Mouse (Mus musculus) forebrain, embryonic 13.5 days (tissue): ENCODE data around the gene Gm49345. TPM values are rescaled to one million over a fixed set of nuclear protein-coding genes. Genes with fewer than 3 reads are reported as not detected.
"Not testable (repeated sequence)": the region's sequence is repeated elsewhere in the genome, so short reads cannot be mapped to it uniquely, and the experiment has no call there.

Source experiments
- ATAC-seq: fragments of 200-750 bp; cut with Nextera tagmentation; 2 replicates; pipeline ENCODE4 v1.8.0; 2017
- H3K27ac ChIP-seq: fragments of 300-500 bp; sonication (generic); 2 replicates; pipeline ENCODE4 v1.5.1; 2015; ENCODE audit warnings: inconsistent platforms, mild to moderate bottlenecking, moderate library complexity
- H3K27me3 ChIP-seq: fragments of 300-500 bp; sonication (generic); 2 replicates; pipeline ENCODE4 v1.6.1; 2015; ENCODE audit warnings: mild to moderate bottlenecking, inconsistent platforms
- H3K36me3 ChIP-seq: fragments of 300-500 bp; sonication (generic); 2 replicates; pipeline ENCODE4 v1.6.1; 2015; ENCODE audit warnings: mild to moderate bottlenecking, inconsistent platforms; ENCODE audit not compliant: poor library complexity, severe bottlenecking
- H3K4me1 ChIP-seq: fragments of 300-500 bp; sonication (generic); 2 replicates; pipeline ENCODE4 v1.6.1; 2015; ENCODE audit warnings: inconsistent platforms
- H3K4me2 ChIP-seq: fragments of 300-500 bp; sonication (generic); 2 replicates; pipeline ENCODE4 v1.6.1; 2015; ENCODE audit warnings: inconsistent platforms, mild to moderate bottlenecking, moderate library complexity
- H3K4me3 ChIP-seq: fragments of 300-500 bp; sonication (generic); 2 replicates; pipeline ENCODE4 v1.5.1; 2015; ENCODE audit warnings: mild to moderate bottlenecking, inconsistent platforms
- H3K9ac ChIP-seq: fragments of 300-500 bp; sonication (generic); 2 replicates; pipeline ENCODE4 v1.6.1; 2015; ENCODE audit warnings: mild to moderate bottlenecking, inconsistent platforms
- H3K9me3 ChIP-seq: fragments of 300-500 bp; sonication (generic); replicated peaks from 2 replicates; pipeline ENCODE4 v1.6.1; 2016; ENCODE audit warnings: inconsistent platforms
- WGBS: fragments of 180-500 bp; shearing (Covaris S2); methylation state at CpG from one replicate; pipeline ENCODE4 v1.1.7; 2015; 5-methylcytosine and 5-hydroxymethylcytosine counted together
- polyA plus RNA-seq: library from polyadenylated mRNA; unstranded; fragments of >200 nt; fragmentation: Nextera tagmentation; extraction: Ambion mirVana; gene quantifications from 2 replicates; pipeline ENCODE4 v1.2.1, GENCODE M21; 2015

Gm49345 gene
- polyA plus RNA-seq = not detected in 2 replicates

DNA sequence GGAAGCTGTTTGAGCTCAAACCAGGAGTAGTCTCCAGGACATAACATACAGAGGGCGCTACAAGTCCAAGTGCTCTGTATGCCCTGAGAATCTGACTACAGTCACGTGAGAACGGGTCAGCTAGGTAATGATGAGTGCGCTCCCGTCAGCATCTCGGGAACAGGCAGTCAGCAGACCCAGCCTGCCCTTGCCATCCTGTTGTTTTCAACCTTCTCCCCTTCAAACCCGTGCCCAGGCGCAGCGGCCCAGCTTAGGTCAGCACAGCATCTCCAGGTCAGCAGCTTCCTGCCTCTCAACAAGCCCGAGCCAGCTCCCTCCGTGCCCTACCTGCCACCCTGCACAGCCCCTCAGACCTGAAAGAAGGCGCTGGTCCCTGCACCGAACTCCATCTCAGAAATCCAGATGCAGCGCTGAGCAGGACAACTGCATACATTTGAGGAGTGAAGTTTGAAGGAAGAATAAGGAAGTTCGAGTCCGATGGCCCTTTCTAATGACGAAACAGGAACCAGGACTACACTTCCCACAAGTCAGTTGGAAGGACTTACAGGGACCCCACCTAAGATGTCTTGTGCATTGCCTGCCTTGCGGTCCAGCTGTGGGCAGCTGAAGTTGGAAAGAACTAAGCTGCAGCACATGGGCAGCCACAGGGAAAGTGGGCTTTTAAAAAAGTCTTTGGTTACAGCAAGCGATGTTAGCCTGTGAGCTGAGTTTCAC, at the start of gene Gm49345, which contains the start of gene Zfp729a:
Gene Gm49345, minus strand, starts transcription at position 476 of the 714 bp plus-strand sequence.
Gene Zfp729a, minus strand, starts transcription at position 498 of the 714 bp plus-strand sequence.
- under 1% methylated on average over 19 of the region's 19 CpGs for WGBS
- Histone ChIP-seq H3K9me3 (no peaks in the 10 kb centered on the region), H3K27ac (no peak within 1 kb of the TSS), H3K4me2 (peak within 1 kb of the TSS; percentile 71), H3K4me1 (peaks cover 5% of the 10 kb centered on the region), H3K9ac (peak within 1 kb of the TSS; percentile 74), H3K27me3 (no peaks in the 10 kb centered on the region), H3K36me3 (no peaks in the 10 kb centered on the region), H3K4me3 (peak within 1 kb of the TSS; percentile 86)
- peak; percentile 99 for ATAC-seq

- H3K36me3 ChIP-seq = no peaks in the 10 kb centered on the region
- H3K27ac ChIP-seq = no peak within 1 kb of the TSS
- no peaks in the 10 kb centered on the region for H3K27me3 ChIP-seq
- no peak for ATAC-seq
- H3K4me3 ChIP-seq = no peak within 1 kb of the TSS
- peaks cover 6% of the 10 kb centered on the region for H3K4me1 ChIP-seq
- H3K4me2 ChIP-seq = no peak within 1 kb of the TSS
- WGBS = 85% methylated on average over 4 of the region's 4 CpGs
- H3K9ac ChIP-seq = no peak within 1 kb of the TSS
- no peaks in the 10 kb centered on the region for H3K9me3 ChIP-seq
Measured at GRCm38 (mm10) chr13:67686971-67687370, 49.4 kb upstream of the Gm49345 start, which contains the start of gene Zfp738. TSS of gene Zfp738 (minus strand) at chr13:67687071.

DNA sequence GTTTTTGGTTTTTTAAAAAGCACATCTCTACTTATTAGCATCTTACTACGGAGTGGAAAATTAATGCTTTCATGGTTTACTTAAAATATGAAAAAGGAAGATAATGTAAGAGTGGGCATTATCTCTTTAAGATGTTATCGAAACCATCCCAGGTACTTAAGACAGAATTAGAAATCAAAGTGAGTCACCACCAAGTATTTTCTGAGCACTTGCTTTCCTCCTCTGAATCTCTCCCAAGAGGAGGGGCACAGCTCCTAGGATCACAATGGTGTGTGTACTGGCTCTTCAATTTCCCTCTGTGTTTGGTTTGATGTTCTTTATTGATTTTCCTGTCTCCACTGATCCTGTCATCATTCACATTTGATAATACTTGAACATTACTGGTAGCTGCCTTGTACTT, 46.3 kb upstream of the Gm49345 start:
- Histone ChIP-seq H3K4me3 (peak overlapping the region; percentile 79), H3K4me2 (peak overlapping the region; percentile 80), H3K9ac (peak overlapping the region; percentile 46; the same call in 1 of the 2 replicates)
- ATAC-seq = peak; percentile 17; the same call in 1 of the 2 replicates
- H3K9me3 ChIP-seq, H3K36me3 ChIP-seq, H3K27me3 ChIP-seq, H3K4me1 ChIP-seq, H3K27ac ChIP-seq: not testable (repeated sequence)
- 69% methylated on average over 2 of the region's 2 CpGs for WGBS

DNA sequence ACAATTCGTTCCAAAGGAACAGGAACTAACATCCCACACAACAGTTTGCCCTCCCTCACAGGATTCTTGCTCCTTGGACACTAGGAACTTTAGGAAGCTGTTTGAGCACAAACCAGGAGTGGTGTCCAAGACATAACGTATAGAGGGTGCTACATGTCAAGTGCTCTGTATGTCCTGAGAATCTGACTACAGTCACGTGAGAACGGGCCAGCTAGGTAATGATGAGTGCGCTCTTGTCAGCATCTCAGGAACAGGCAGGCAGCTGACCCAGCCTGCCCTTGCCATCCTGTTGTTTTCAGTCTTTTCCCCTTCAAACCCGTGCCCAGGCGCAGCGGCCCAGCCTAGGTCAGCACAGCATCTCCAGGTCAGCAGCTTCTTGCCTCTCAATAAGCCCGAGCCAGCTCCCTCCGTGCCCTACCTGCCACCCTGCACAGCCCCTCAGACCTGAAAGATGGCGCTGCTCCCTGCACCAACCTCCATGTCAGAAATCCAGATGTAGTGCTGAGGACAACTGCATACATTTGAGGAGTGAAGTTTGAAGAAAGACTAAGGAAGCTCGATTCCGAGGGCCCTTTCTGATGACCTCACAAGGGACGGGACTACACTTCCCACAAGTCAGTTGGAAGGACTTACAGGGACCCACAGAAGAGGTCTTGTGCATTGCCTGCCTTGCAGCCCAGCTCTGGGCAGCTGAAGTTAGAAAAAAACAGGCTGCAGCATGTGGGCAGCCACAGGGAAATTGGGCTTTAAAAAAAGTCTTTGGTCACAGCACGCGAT, 45.6 kb upstream of the Gm49345 start:
- Histone ChIP-seq H3K4me2 (peak overlapping the region; percentile 80), H3K4me3 (peak overlapping the region; percentile 79), H3K9ac (peak overlapping the region; percentile 81)
- H3K27ac ChIP-seq, H3K36me3 ChIP-seq, H3K4me1 ChIP-seq, H3K27me3 ChIP-seq, H3K9me3 ChIP-seq: not testable (repeated sequence)
- WGBS = 9% methylated on average over 16 of the region's 16 CpGs
- peak; percentile 100 for ATAC-seq

- H3K4me1 ChIP-seq = no peaks in the 10 kb centered on the region
- no peaks in the 10 kb centered on the region for H3K27me3 ChIP-seq
- H3K36me3 ChIP-seq = peaks cover 5% of the 10 kb centered on the region
- H3K9me3 ChIP-seq = no peaks in the 10 kb centered on the region
- no peak for ATAC-seq
- no peak overlapping the region for H3K4me3 ChIP-seq
- no peak overlapping the region for H3K9ac ChIP-seq
- H3K27ac ChIP-seq = no peak overlapping the region
- no peak overlapping the region for H3K4me2 ChIP-seq
- 100% methylated on average over 2 of the region's 2 CpGs for WGBS
Measured at GRCm38 (mm10) chr13:67674902-67675301, 37.3 kb upstream of the Gm49345 start.

GRCm38 (mm10) chr13:67652496-67652895, 14.9 kb upstream of the Gm49345 start:
- Histone ChIP-seq H3K4me1 (no peaks in the 10 kb centered on the region), H3K9me3 (no peaks in the 10 kb centered on the region), H3K4me3 (no peak overlapping the region), H3K27ac (no peak overlapping the region), H3K27me3 (no peaks in the 10 kb centered on the region), H3K36me3 (no peaks in the 10 kb centered on the region), H3K4me2 (no peak overlapping the region), H3K9ac (no peak overlapping the region)
- ATAC-seq = no peak
- 26% methylated on average over 3 of the region's 3 CpGs for WGBS

DNA sequence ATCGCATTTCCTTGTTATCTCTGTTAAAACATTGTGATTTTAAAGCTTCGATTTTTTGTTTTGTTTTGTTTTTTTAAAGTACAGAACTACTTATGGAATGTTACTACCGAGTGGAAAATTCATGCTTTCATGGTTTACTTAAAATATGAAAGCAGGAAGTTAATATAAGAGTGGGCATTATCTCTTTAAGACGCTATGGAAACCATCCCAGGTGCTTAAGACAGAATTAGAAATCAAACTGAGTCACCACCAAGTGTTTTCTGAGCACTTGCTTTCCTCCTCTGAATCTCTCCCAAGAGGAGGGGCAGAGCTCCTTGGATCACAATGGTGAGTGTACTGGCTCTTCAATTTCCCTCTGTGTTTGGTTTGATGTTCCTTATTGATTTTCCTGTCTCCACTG, 27.5 kb downstream of the Gm49345 start:
- Histone ChIP-seq H3K9ac (no peak overlapping the region), H3K4me3 (no peak overlapping the region), H3K27ac (no peak overlapping the region), H3K4me1 (peaks cover 7% of the 10 kb centered on the region), H3K9me3 (peaks cover 5% of the 10 kb centered on the region; the same call in 1 of the 2 replicates), H3K4me2 (no peak overlapping the region), H3K36me3 (no peaks in the 10 kb centered on the region), H3K27me3 (no peaks in the 10 kb centered on the region)
- WGBS = 92% methylated on average over 4 of the region's 4 CpGs
- ATAC-seq = no peak

- Histone ChIP-seq H3K36me3 (no peaks in the 10 kb centered on the region), H3K27me3 (no peaks in the 10 kb centered on the region), H3K4me3 (peak within 1 kb of the TSS; percentile 73), H3K4me1 (peaks cover 7% of the 10 kb centered on the region), H3K9me3 (peaks cover 5% of the 10 kb centered on the region; the same call in 1 of the 2 replicates), H3K9ac (peak within 1 kb of the TSS; percentile 74), H3K4me2 (peak within 1 kb of the TSS; percentile 66), H3K27ac (no peak within 1 kb of the TSS)
- 2% methylated on average over 20 of the region's 20 CpGs for WGBS
- peak; percentile 97 for ATAC-seq
Measured at GRCm38 (mm10) chr13:67609066-67609876, 28.3 kb downstream of the Gm49345 start, which contains the start of gene Zfp729b. TSS of gene Zfp729b (minus strand) at chr13:67609707.

DNA sequence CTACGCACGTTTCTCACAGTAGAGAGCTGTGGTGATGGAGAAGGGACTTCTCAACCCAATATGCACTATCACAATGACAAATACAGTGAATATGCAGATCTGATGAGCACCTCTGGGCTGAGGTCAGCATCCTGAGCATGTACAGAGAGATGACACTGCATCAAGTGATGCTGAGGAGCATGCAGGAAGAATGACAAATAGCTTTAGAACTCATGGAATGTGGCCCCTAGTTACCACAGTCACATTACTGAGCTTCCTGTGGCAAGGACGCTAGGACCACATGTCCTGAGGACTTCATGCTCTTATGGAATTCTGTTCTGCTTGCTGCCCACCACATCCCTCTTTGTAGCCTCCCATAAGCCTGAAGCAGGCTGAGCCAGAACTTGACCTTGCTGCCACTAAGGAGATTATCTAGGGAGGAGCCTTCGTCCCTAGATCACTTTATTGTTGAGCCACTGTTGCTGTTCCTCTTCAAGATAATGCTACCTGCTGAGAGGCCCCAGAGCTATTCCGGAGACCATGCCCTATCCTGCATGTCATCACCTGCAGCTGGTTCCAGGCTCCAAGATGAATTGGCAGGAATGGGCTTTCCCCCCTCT, 64.9 kb downstream of the Gm49345 start:
- no peaks in the 10 kb centered on the region for H3K27me3 ChIP-seq
- no peak overlapping the region for H3K4me2 ChIP-seq
- H3K27ac ChIP-seq = no peak overlapping the region
- 77% methylated on average over 5 of the region's 5 CpGs for WGBS
- no peaks in the 10 kb centered on the region for H3K4me1 ChIP-seq
- no peaks in the 10 kb centered on the region for H3K9me3 ChIP-seq
- H3K9ac ChIP-seq = no peak overlapping the region
- no peak overlapping the region for H3K4me3 ChIP-seq
- H3K36me3 ChIP-seq = no peaks in the 10 kb centered on the region
- ATAC-seq = no peak

GRCm38 (mm10) chr13:67553730-67554129, 83.8 kb downstream of the Gm49345 start, which contains the start of gene Zfp748:
TSS of gene Zfp748 (minus strand) at chr13:67553830.
- Histone ChIP-seq H3K4me1 (peaks cover 16% of the 10 kb centered on the region), H3K4me2 (peak within 1 kb of the TSS; percentile 73), H3K9me3 (no peaks in the 10 kb centered on the region), H3K27ac (peak within 1 kb of the TSS; percentile 72), H3K36me3 (no peaks in the 10 kb centered on the region), H3K4me3 (peak within 1 kb of the TSS; percentile 88), H3K9ac (peak within 1 kb of the TSS; percentile 88), H3K27me3 (no peaks in the 10 kb centered on the region)
- WGBS = 82% methylated on average over 4 of the region's 4 CpGs
- ATAC-seq = no peak
